Mouse (Mus musculus) heart, embryonic 16.5 days (tissue): Measurements from ENCODE around the gene Galnt7. TPM values are rescaled to one million over a fixed set of nuclear protein-coding genes. Genes with fewer than 3 reads are reported as not detected.

Experiments
- ATAC-seq: fragments of 200-750 bp; cut with Nextera tagmentation; replicated peaks from 2 replicates; pipeline ENCODE4 v1.8.0; 2017; ENCODE audit warnings: moderate number of reproducible peaks; ENCODE audit not compliant: insufficient read depth, low FRiP score; ENCODE audit errors: extremely low read depth
- H3K27ac ChIP-seq: fragments of 300-500 bp; sonication (generic); 2 replicates; pipeline ENCODE4 v1.5.1; 2014; ENCODE audit warnings: mild to moderate bottlenecking, low read length, control low read depth, moderate library complexity
- H3K27me3 ChIP-seq: fragments of 300-500 bp; sonication (generic); 2 replicates; pipeline ENCODE4 v1.6.1; 2014; ENCODE audit warnings: low read length, mixed read lengths; ENCODE audit not compliant: control insufficient read depth, insufficient read depth
- H3K36me3 ChIP-seq: fragments of 300-500 bp; sonication (generic); 2 replicates; pipeline ENCODE4 v1.6.1; 2014; ENCODE audit not compliant: control insufficient read depth, insufficient read depth
- H3K4me1 ChIP-seq: fragments of 300-500 bp; sonication (generic); 2 replicates; pipeline ENCODE4 v1.6.1; 2014; ENCODE audit warnings: low read length, mixed read lengths; ENCODE audit not compliant: control insufficient read depth, insufficient read depth
- H3K4me2 ChIP-seq: fragments of 300-500 bp; sonication (generic); 2 replicates; pipeline ENCODE4 v1.6.1; 2014; ENCODE audit warnings: low read depth, mild to moderate bottlenecking, control low read depth, low read length
- H3K4me3 ChIP-seq: fragments of 300-500 bp; sonication (generic); 2 replicates; pipeline ENCODE4 v1.5.1; 2014; ENCODE audit warnings: mild to moderate bottlenecking, control low read depth, low read length
- H3K9ac ChIP-seq: fragments of 300-500 bp; sonication (generic); 2 replicates; pipeline ENCODE4 v1.6.1; 2014; ENCODE audit warnings: low read length, control low read depth
- H3K9me3 ChIP-seq: fragments of 300-500 bp; sonication (generic); replicated peaks from 2 replicates; pipeline ENCODE4 v1.6.1; 2016; ENCODE audit warnings: low read length; ENCODE audit not compliant: control insufficient read depth
- WGBS: fragments of 180-500 bp; shearing (Covaris S2); extraction: QIAGEN DNeasy Blood & Tissue Kit; methylation state at CpG from one replicate; pipeline ENCODE4 v1.1.7; 2014; 5-methylcytosine and 5-hydroxymethylcytosine counted together
- polyA plus RNA-seq: library from polyadenylated mRNA; unstranded; fragments of >200 nt; fragmentation: Nextera tagmentation; extraction: Ambion mirVana; gene quantifications from 2 replicates; pipeline ENCODE4 v1.2.1, GENCODE M21; 2015

The Galnt7 gene
- polyA plus RNA-seq, 1 experiment from 2014 or later: 7.1 TPM

DNA sequence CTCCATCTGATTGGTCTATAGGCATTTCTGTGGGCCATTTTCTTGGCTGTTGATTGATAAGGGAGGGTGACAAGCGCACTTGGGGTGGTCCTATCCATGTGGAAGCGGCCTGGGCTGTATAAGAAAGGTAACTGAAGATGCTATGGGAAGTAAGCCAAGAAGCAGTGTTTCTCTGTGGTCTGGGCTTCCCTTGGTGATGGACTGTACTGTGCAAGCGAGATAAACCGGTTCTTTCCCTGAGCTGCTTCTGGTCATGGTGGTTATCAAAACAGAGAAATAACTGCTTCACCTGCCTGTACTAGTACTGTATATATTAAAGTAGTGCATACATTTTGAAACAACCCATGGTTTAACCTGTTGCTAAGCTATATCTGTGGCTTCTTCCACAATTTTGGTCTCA is 161.0 kb downstream of the Galnt7 start:
- no peak for ATAC-seq
- H3K27ac ChIP-seq: no peak overlapping the region
- H3K27me3 ChIP-seq: no peaks in the 10 kb centered on the region
- H3K4me3 ChIP-seq: no peak overlapping the region
- H3K9ac ChIP-seq: no peak overlapping the region
- no peaks in the 10 kb centered on the region for H3K9me3 ChIP-seq
- no peak overlapping the region for H3K4me2 ChIP-seq
- 0 out of 2 replicates have a peak, but pooled peaks cover 3% of the 10 kb centered on the region for H3K36me3 ChIP-seq
- 86% methylated on average over 4 of the region's 4 CpGs for WGBS
- peaks cover 5% of the 10 kb centered on the region for H3K4me1 ChIP-seq

DNA sequence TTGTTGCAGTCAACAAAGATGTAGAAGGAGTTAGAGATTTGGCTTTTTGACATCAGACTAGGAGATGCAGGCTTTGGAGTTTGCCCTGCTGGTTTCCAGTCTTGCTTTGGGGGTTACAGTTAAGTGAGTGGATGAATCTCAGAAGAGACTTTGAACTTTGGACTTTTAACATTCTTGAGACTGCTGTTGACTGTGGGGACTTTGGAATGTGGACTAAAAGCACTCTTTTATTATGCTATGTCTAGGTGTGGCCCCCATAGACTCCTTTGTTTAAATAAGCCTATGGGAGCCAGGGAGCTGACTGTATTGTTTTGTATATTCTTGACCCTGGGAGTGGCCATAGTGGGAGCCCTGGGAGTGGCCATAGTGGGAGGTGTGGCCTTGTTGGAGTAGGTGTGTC is 162.9 kb downstream of the Galnt7 start:
- no peak overlapping the region for H3K9ac ChIP-seq
- 0 out of 2 replicates have a peak, but pooled peaks cover 3% of the 10 kb centered on the region for H3K36me3 ChIP-seq
- no peak overlapping the region for H3K27ac ChIP-seq
- H3K4me3 ChIP-seq: no peak overlapping the region
- H3K4me2 ChIP-seq: no peak overlapping the region
- H3K27me3 ChIP-seq: no peaks in the 10 kb centered on the region
- no peak for ATAC-seq
- H3K9me3 ChIP-seq: no peaks in the 10 kb centered on the region
- H3K4me1 ChIP-seq: peaks cover 12% of the 10 kb centered on the region

DNA sequence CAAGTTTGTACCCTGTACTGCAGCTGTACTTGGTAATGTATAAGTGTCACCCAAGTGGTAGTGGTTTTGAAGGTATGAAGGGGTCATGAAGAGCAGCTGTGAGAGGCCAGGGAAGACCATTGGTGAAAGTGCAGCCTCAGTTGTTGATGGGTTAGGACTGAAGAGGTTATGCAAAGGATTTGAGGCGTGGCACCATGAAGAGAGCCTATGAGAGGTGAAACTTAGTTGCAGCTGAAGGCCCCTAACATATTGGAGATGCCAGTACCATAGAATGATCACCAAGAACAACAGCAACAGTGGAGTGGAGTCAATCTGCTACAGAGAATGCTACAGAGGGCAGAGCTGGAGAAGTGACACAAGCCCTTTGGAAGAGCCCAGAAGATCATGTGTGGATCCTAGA is 163.5 kb downstream of the Galnt7 start:
- Histone ChIP-seq H3K9me3 (no peaks in the 10 kb centered on the region), H3K27ac (peak overlapping the region; percentile 95), H3K4me1 (peaks cover 12% of the 10 kb centered on the region), H3K36me3 (0 out of 2 replicates have a peak, but pooled peaks cover 3% of the 10 kb centered on the region), H3K27me3 (no peaks in the 10 kb centered on the region), H3K9ac (0 out of 2 replicates have a peak overlapping the region, but pooled peaks have one; percentile 34), H3K4me3 (no peak overlapping the region), H3K4me2 (no peak overlapping the region)
- no peak for ATAC-seq
- 96% methylated on average over 1 of the region's 1 CpGs for WGBS

DNA sequence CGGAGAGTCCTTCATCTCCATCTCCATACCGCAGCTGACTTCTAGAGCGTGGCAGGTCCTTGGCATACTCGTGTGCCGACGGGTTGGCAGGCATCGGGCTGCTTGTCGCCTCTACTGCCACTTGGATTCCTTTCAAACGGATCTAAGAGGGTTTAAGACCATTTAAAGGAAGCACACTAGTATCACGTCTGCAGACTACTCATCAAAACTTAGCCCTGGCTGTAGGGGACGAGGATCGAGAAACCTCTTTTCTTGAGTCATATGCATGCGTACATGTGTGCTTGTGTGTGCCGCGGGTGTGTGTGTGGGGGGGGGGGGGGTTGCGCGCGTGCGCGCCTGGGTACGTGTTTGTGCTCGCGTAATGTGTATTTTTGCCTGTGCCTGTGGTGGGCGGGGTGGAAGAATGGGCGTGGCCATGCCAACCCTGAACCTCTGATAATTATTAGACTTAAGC is 164.5 kb downstream of the Galnt7 start:
- WGBS: under 1% methylated on average over 25 of the region's 25 CpGs

DNA sequence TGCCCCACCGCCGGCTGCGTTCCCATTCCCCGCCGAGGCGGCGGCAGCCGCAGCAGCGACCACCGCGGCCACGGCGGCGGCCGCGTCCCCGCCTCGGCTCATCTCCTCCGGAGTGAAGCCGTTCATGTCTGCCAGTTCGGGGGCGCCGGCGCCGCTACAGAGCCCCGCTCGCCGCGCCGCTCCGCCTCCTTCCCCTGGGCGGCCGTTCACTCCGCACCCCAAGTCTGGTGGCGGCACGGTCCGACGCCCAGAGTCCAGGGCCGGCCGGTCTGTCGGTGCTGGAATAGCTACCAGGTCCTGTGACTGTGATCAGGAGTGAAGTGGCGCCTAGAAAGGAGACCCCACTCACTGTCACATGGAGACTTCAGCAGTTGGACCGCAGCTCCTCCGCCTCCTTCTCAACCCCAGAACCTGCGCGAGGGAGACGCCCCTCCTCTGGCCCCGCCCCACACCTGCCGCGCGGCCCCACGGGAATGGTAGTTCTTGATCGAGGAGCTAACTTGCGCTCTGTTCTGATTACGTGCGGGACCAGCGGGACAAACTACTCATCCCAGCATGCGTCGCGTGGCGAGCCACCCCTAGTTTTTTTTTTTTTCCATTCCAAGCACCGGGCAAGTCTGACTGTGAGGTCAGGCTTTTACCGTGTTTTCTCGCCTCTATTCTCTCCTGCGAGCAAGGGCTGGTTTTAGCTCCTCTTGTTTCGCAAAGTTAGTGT is 165.2 kb downstream of the Galnt7 start, which contains the start of gene Sap30:
Gene Sap30, minus strand, starts transcription at position 420 of the 715 bp plus-strand sequence.
- peak within 1 kb of the TSS; percentile 74 for H3K4me2 ChIP-seq
- peak within 1 kb of the TSS; percentile 99 for H3K9ac ChIP-seq
- H3K4me1 ChIP-seq: peaks cover 12% of the 10 kb centered on the region
- ATAC-seq: peak; percentile 97
- peak within 1 kb of the TSS; percentile 98 for H3K27ac ChIP-seq
- peak within 1 kb of the TSS; percentile 99 for H3K4me3 ChIP-seq
- no peaks in the 10 kb centered on the region for H3K9me3 ChIP-seq
- peaks cover 6% of the 10 kb centered on the region; the same call in 1 of the 2 replicates for H3K36me3 ChIP-seq
- WGBS: under 1% methylated on average over 65 of the region's 66 CpGs
- no peaks in the 10 kb centered on the region for H3K27me3 ChIP-seq

More for the DNA sequence above, 164.5 kb downstream of the Galnt7 start:
- Histone ChIP-seq H3K4me1 (peaks cover 12% of the 10 kb centered on the region), H3K4me3 (peak overlapping the region; percentile 99), H3K27me3 (no peaks in the 10 kb centered on the region), H3K9me3 (no peaks in the 10 kb centered on the region), H3K36me3 (peaks cover 3% of the 10 kb centered on the region; the same call in 1 of the 2 replicates), H3K4me2 (peak overlapping the region; percentile 72), H3K27ac (peak overlapping the region; percentile 95), H3K9ac (peak overlapping the region; percentile 79)
- peak; percentile 49 for ATAC-seq

DNA sequence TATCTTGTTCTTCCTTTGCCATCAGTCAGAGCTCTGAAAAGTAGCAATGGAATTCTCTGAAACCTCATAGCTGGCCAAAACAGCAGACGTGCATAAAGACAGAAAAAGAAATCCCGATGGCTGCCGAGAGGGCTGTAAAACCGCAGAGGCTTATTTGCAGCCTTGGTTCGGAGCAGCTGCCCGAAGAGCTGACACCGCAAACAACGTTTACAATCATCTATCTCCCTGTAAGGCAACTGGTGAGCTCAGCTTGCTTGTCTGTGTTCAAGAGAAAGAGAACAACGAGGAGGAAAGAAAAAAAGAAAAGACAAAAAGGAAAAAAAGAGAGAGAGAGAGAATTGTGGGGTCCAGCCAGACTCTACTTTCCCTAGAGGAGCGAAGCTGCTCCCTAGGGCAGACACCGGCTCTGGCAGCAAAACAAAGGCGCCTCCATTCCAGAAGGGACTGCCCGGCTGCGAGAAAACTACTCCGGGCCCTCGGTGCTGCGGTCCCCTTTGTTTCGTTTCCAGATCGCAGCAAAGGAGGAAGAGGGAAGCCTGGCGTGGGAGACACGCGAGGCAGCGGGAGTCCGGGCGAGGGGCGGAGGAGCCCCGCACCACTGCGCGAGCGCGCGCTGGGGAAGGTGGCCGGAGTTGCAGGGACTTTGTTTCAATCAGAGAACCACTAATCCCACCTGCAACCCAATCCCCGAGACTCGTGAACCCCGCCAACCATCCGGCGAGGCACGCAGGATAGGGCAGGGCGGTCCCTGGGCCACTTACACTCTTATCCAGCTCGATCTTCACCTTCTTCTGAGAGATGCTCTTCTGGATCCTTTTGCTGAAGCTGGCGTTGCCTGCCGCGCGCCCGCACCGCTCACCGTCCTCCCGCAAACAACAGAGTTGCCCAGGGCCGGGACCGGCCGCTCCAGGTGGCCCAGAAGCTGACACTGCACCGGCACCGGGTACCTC is 166.1 kb downstream of the Galnt7 start:
- WGBS: under 1% methylated on average over 54 of the region's 54 CpGs
- peak overlapping the region; percentile 99 for H3K9ac ChIP-seq

DNA sequence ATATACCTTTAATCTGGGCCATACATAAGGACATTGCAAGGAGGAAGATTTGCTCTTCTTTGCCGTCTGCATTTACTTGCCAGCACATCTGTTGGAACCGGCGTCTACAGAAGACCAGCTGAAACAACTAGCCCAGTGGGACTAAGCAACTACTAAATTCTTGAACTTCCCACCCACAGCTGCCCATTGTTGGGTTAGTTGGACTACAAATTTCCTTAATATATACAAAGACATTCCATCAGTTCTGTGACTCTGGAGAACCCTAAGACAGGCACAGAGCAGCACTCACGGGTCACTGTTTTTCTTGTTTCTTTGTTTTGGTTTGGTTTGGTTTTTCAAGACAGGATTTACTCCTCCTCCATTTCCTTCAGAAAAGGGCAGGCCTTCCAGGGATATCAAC is 172.2 kb downstream of the Galnt7 start:
- 87% methylated on average over 4 of the region's 4 CpGs for WGBS
- Histone ChIP-seq H3K27me3 (no peaks in the 10 kb centered on the region), H3K27ac (no peak overlapping the region), H3K36me3 (peaks cover 17% of the 10 kb centered on the region), H3K4me1 (peaks cover 9% of the 10 kb centered on the region), H3K9me3 (no peaks in the 10 kb centered on the region), H3K4me2 (no peak overlapping the region), H3K4me3 (no peak overlapping the region), H3K9ac (no peak overlapping the region)
- no peak for ATAC-seq

More for the DNA sequence above, 166.1 kb downstream of the Galnt7 start:
- H3K4me1 ChIP-seq: peaks cover 12% of the 10 kb centered on the region
- peaks cover 12% of the 10 kb centered on the region for H3K36me3 ChIP-seq
- H3K27me3 ChIP-seq: no peaks in the 10 kb centered on the region
- H3K4me2 ChIP-seq: peak overlapping the region; percentile 74
- H3K27ac ChIP-seq: peak overlapping the region; percentile 98
- H3K9me3 ChIP-seq: no peaks in the 10 kb centered on the region
- peak overlapping the region; percentile 99 for H3K4me3 ChIP-seq
- peak; percentile 53 for ATAC-seq

DNA sequence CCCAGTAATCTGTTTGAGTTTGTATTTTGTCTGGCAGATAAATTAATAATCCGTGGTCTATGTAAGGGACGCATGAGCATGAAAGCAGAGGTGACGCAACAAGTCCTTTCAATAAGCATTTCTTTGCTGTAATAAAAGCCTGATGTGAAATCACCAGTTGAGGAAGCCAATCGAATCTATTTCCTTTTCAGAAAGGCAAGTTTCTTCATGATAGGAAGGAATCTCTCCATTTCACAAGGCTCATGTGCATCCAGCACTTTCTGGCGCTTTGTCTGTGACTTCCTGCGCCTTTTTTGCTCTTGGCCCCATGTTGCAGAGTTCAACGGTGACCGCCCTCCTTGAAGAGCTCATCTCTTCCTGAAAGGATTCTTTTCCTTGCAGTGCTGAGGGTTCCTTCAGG is 173.1 kb downstream of the Galnt7 start:
- 94% methylated on average over 8 of the region's 8 CpGs for WGBS
- ATAC-seq: no peak

More for the DNA sequence above, 173.1 kb downstream of the Galnt7 start:
- Histone ChIP-seq H3K4me3 (no peak overlapping the region), H3K27me3 (no peaks in the 10 kb centered on the region), H3K4me2 (no peak overlapping the region), H3K4me1 (peaks cover 5% of the 10 kb centered on the region), H3K9me3 (no peaks in the 10 kb centered on the region), H3K9ac (no peak overlapping the region), H3K36me3 (peaks cover 17% of the 10 kb centered on the region), H3K27ac (no peak overlapping the region)
